Mouse (Mus musculus) B cell, adult 2 months (primary cell): ENCODE results near the gene Aknad1.

Experiments
- DNase-seq, 2 experiments: peaks; one replicate each; pipeline ENCODE4 v3.0.0; 2022

Gene Aknad1

GRCm38 (mm10) chr3:108751691-108752090 is 12.2 kb downstream of the Aknad1 start:
- no peak for DNase-seq

GRCm38 (mm10) chr3:108754541-108754940 is 15.1 kb downstream of the Aknad1 start:
- no peak for DNase-seq

GRCm38 (mm10) chr3:108755542-108755941 is 16.1 kb downstream of the Aknad1 start:
- DNase-seq, result no peak

GRCm38 (mm10) chr3:108756131-108756530 is 16.7 kb downstream of the Aknad1 start:
- DNase-seq, result no peak

- DNase-seq, result no peak
These were observed 18.1 kb downstream of the Aknad1 start for GRCm38 (mm10) chr3:108757570-108757969.

GRCm38 (mm10) chr3:108759566-108760420 is 20.3 kb downstream of the Aknad1 start:
- DNase-seq, result no peak

- DNase-seq, result no peak
These were observed 23.2 kb downstream of the Aknad1 start for GRCm38 (mm10) chr3:108762597-108763111.

GRCm38 (mm10) chr3:108763691-108764090 is 24.2 kb downstream of the Aknad1 start:
- DNase-seq, result no peak

- no peak for DNase-seq
These were observed 25.5 kb downstream of the Aknad1 start for GRCm38 (mm10) chr3:108764976-108765375.

- DNase-seq, result no peak
These were observed 26.0 kb downstream of the Aknad1 start for GRCm38 (mm10) chr3:108765476-108765875.

- DNase-seq, result no peak
These were observed 27.5 kb downstream of the Aknad1 start for GRCm38 (mm10) chr3:108766943-108767342.

GRCm38 (mm10) chr3:108767416-108767815 is 28.0 kb downstream of the Aknad1 start:
- DNase-seq, result no peak

GRCm38 (mm10) chr3:108769547-108769946 is 30.1 kb downstream of the Aknad1 start:
- DNase-seq, result peak; percentile 44 to 55

- peak; percentile 66 to 67 for DNase-seq
These were observed 31.4 kb downstream of the Aknad1 start for GRCm38 (mm10) chr3:108770725-108771368.

GRCm38 (mm10) chr3:108772211-108772610 is 32.8 kb downstream of the Aknad1 start:
- DNase-seq, result no peak

- no peak for DNase-seq
These were observed 33.4 kb downstream of the Aknad1 start for GRCm38 (mm10) chr3:108772811-108773210.

GRCm38 (mm10) chr3:108778761-108779540 is 39.5 kb downstream of the Aknad1 start:
- no peak for DNase-seq

GRCm38 (mm10) chr3:108781238-108781883 is 41.9 kb downstream of the Aknad1 start:
- DNase-seq, result no peak

- no peak for DNase-seq
These were observed 42.4 kb downstream of the Aknad1 start for GRCm38 (mm10) chr3:108781884-108782270.

GRCm38 (mm10) chr3:108782364-108782895 is 43.0 kb downstream of the Aknad1 start:
- no peak for DNase-seq

GRCm38 (mm10) chr3:108786520-108786919 is 47.1 kb downstream of the Aknad1 start:
- DNase-seq, result no peak

- DNase-seq, result no peak
These were observed 48.4 kb downstream of the Aknad1 start for GRCm38 (mm10) chr3:108787754-108788454.
